Mouse (Mus musculus) midbrain, embryonic 14.5 days (tissue): ENCODE results near the gene Gm34302. TPM values are rescaled to one million over a fixed set of nuclear protein-coding genes. Genes with fewer than 3 reads are reported as not detected.

Experiments
- ATAC-seq: fragments of 200-750 bp; cut with Nextera tagmentation; 2 replicates; pipeline ENCODE4 v1.8.0; 2017; ENCODE audit warnings: moderate number of reproducible peaks, moderate library complexity; ENCODE audit not compliant: low FRiP score, low TSS enrichment
- DNase-seq: peaks from one replicate; pipeline ENCODE4 v3.0.0-alpha.2; 2015
- H3K27ac ChIP-seq: fragments of 300-500 bp; sonication (generic); replicated peaks from 2 replicates; pipeline ENCODE4 v1.5.1; 2014; ENCODE audit warnings: mild to moderate bottlenecking, low read depth, low read length, moderate library complexity
- H3K27me3 ChIP-seq: fragments of 300-500 bp; sonication (generic); 2 replicates; pipeline ENCODE4 v1.6.1; 2014; ENCODE audit warnings: low read length, control low read depth, mixed read lengths; ENCODE audit not compliant: control insufficient read depth, insufficient read depth
- H3K36me3 ChIP-seq: fragments of 300-500 bp; sonication (generic); 2 replicates; pipeline ENCODE4 v1.6.1; 2014; ENCODE audit warnings: low read length, control low read depth; ENCODE audit not compliant: control insufficient read depth, insufficient read depth
- H3K4me1 ChIP-seq: fragments of 300-500 bp; sonication (generic); 2 replicates; pipeline ENCODE4 v1.6.1; 2014; ENCODE audit warnings: mild to moderate bottlenecking, antibody characterized with exemption, low read length, control low read depth; ENCODE audit not compliant: control insufficient read depth, insufficient read depth
- H3K4me2 ChIP-seq: fragments of 300-500 bp; sonication (generic); 2 replicates; pipeline ENCODE4 v1.6.1; 2014; ENCODE audit warnings: mild to moderate bottlenecking, low read length, moderate library complexity
- H3K4me3 ChIP-seq: fragments of 300-500 bp; sonication (generic); replicated peaks from 2 replicates; pipeline ENCODE4 v1.5.1; 2014; ENCODE audit warnings: low read depth, low read length
- H3K9ac ChIP-seq: fragments of 300-500 bp; sonication (generic); replicated peaks from 2 replicates; pipeline ENCODE4 v1.6.1; 2014; ENCODE audit warnings: mild to moderate bottlenecking, low read length, moderate library complexity
- H3K9me3 ChIP-seq: fragments of 300-500 bp; sonication (generic); 2 replicates; pipeline ENCODE4 v1.6.1; 2016; ENCODE audit warnings: low read length, control low read depth, mixed read lengths; ENCODE audit not compliant: control insufficient read depth
- WGBS: fragments of 180-500 bp; shearing (Covaris S2); extraction: QIAGEN DNeasy Blood & Tissue Kit; methylation state at CpG from one replicate; pipeline ENCODE4 v1.1.7; 2014; 5-methylcytosine and 5-hydroxymethylcytosine counted together
- polyA plus RNA-seq: library from polyadenylated mRNA; unstranded; fragments of >200 nt; fragmentation: Nextera tagmentation; extraction: Ambion mirVana; gene quantifications from 2 replicates; pipeline ENCODE4 v1.2.1, GENCODE M21; 2014

Gm34302 gene
- polyA plus RNA-seq, 1 experiment from 2014 or later: not detected

DNA sequence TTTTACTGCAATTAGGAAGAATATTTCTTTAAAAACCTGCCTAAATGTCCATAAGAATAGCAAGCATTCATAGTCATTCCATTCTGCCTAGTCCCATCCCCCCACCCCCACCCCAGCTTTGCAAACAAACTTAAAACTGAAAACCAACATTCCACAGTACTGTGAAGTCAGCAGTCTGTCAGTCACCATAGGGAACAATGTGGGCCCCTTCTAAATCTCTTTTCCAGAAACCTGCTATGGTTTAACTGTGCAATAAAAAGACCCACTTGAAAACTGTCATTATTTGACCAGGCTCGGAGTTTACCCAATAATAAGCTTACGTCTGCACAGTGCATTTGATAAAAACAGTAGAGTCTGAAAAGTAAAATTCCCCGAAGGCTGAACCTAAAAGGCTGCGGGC lies 9.9 kb upstream of the Gm34302 start:
- Histone ChIP-seq H3K36me3 (no peaks in the 10 kb centered on the region), H3K27me3 (no peaks in the 10 kb centered on the region), H3K4me1 (no peaks in the 10 kb centered on the region), H3K9ac (no peak overlapping the region), H3K27ac (no peak overlapping the region), H3K9me3 (no peaks in the 10 kb centered on the region), H3K4me3 (no peak overlapping the region), H3K4me2 (no peak overlapping the region)
- no peak for DNase-seq
- ATAC-seq: no peak
- WGBS: 43% methylated on average over 4 of the region's 4 CpGs

DNA sequence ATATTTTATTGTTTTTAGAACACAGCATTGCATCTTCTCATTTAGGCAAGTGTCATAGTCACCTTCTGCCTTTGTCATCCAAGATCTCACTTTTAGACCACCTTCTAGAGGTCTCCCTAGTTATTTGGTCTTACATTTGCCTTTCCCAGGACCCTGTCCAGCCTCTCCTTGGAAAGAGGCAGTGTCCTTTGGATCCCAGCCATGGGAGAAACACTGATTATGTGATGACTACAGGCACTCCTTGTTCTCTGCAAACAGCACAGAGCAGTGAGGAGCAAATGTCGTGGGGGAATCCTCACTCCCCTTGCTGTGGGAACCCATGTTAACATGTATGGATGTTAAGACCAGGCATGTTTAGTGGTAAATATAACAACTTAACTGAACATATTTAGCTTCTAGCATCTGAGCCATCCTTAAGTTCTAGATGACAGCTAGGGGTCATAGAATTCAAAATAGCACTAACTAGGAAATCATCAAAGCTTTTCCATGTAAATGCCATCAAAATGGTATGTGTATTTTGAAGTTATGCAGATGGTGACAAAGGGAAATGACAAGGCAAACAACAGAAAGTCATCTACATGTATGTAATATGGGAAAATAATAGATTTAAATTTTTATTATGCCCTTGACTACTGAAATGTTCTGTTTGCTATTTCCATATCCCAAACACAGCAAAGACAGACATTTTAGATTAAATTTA lies 43.1 kb downstream of the Gm34302 start:
- Histone ChIP-seq H3K9ac (no peak overlapping the region), H3K27ac (no peak overlapping the region), H3K36me3 (no peaks in the 10 kb centered on the region), H3K4me1 (no peaks in the 10 kb centered on the region), H3K4me2 (no peak overlapping the region), H3K27me3 (no peaks in the 10 kb centered on the region), H3K9me3 (peaks cover 3% of the 10 kb centered on the region; the same call in 1 of the 2 replicates), H3K4me3 (no peak overlapping the region)
- WGBS: 86% methylated on average over 1 of the region's 1 CpGs
- DNase-seq (no peak), ATAC-seq (no peak)

DNA sequence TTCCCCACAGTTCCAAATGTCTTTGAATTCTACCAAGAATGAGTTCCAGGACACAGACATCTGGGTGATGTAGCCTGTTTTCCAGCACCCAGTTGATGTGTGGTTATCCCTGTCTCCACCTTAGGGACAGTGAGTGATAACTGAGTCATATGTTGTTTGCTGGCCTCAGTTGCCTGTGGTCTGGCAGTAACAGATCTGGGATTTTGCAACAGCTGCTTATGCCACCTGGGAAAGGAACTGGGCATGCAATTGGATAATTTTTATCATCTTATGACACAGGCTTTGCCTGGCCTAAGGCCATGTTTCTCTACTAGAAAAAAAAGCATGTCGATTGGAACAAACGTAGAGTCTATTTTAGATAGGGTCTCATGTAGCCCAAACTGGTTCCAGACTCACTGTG lies 43.9 kb downstream of the Gm34302 start:
- DNase-seq (no peak), ATAC-seq (no peak)
- H3K27ac ChIP-seq: no peak overlapping the region
- H3K4me2 ChIP-seq: no peak overlapping the region
- no peaks in the 10 kb centered on the region for H3K36me3 ChIP-seq
- H3K4me1 ChIP-seq: no peaks in the 10 kb centered on the region
- 93% methylated on average over 2 of the region's 2 CpGs for WGBS
- no peak overlapping the region for H3K9ac ChIP-seq
- H3K4me3 ChIP-seq: no peak overlapping the region
- peaks cover 3% of the 10 kb centered on the region; the same call in 1 of the 2 replicates for H3K9me3 ChIP-seq
- H3K27me3 ChIP-seq: no peaks in the 10 kb centered on the region

DNA sequence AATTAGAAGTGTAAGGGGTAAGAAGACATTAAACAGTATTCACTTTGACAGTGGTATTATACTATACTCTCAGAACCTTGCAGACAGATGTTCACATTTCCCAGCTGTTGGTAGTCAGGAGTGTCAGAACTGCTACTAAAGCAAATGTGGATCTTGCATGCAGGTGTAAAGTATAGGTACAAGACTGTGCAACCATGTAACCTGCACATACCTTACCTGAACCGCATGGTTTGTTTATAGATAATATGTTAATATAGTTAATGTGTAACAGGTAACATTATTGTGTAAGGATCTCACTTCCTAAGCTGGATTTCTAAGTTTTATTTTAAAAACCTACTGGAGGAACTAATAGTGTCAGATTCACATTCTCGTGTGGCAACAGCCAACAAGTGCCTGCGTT lies 44.8 kb downstream of the Gm34302 start:
- 95% methylated on average over 3 of the region's 3 CpGs for WGBS
- no peaks in the 10 kb centered on the region for H3K4me1 ChIP-seq
- H3K27ac ChIP-seq: no peak overlapping the region
- no peaks in the 10 kb centered on the region for H3K36me3 ChIP-seq
- DNase-seq (no peak), ATAC-seq (no peak)
- H3K4me3 ChIP-seq: no peak overlapping the region
- no peak overlapping the region for H3K9ac ChIP-seq
- H3K4me2 ChIP-seq: no peak overlapping the region
- H3K9me3 ChIP-seq: peaks cover 3% of the 10 kb centered on the region; the same call in 1 of the 2 replicates
- no peaks in the 10 kb centered on the region for H3K27me3 ChIP-seq

Other genes with a start within 250 kb of the Gm34302 start
- 2.9 and 3.3 TPM in 2 replicates for gene Mme, start 242.3 kb downstream of the Gm34302 start, polyA plus RNA-seq